Mouse (Mus musculus): ENCODE results near the gene Spock1. TPM values are rescaled to one million over a fixed set of nuclear protein-coding genes. Genes with fewer than 3 reads are reported as not detected.

Gene Spock1
- total RNA-seq, 2 experiments from 2014 or later, result 0.10 to 0.17 TPM

Other genes starting within 250 kb of the Spock1 start
- 1 to 10 TPM; 2.7 to 3.5 TPM for gene Klhl3, start 205.3 kb upstream of the Spock1 start, total RNA-seq (2021)
- gene Hnrnpa0, start 220.2 kb upstream of the Spock1 start, total RNA-seq (2021), result 10 to 100 TPM; 69.3 to 72.8 TPM
- 10 to 100 TPM; 23.9 to 26.6 TPM for gene Idnk, start 249.3 kb upstream of the Spock1 start, total RNA-seq (2021)

All from heart, adult 18-20 months (tissue).